Mouse (Mus musculus) testis, adult 2 months (tissue): ENCODE measurements at regions not wholly inside any gene's neighbourhood (a gene's known extent, or its start where the extent isn't known, plus 50 kb on each side); places are given as distances from the start of the nearest gene placed in this dataset.

Experiments used
- CTCF ChIP-seq: fragments of 200-500 bp; IDR thresholded peaks from 2 replicates; pipeline ENCODE4 v1.5.1; 2012; ENCODE audit warnings: low read depth, mild to moderate bottlenecking, inconsistent platforms, low read length, moderate library complexity; ENCODE audit not compliant: control insufficient read depth, insufficient read depth, insufficient replicate concordance
- POLR2A ChIP-seq: fragments of 200-500 bp; IDR thresholded peaks from 2 replicates; pipeline ENCODE4 v1.6.1; 2012; ENCODE audit warnings: low read depth, mild to moderate bottlenecking, inconsistent platforms, low read length, moderate library complexity; ENCODE audit not compliant: control insufficient read depth

DNA sequence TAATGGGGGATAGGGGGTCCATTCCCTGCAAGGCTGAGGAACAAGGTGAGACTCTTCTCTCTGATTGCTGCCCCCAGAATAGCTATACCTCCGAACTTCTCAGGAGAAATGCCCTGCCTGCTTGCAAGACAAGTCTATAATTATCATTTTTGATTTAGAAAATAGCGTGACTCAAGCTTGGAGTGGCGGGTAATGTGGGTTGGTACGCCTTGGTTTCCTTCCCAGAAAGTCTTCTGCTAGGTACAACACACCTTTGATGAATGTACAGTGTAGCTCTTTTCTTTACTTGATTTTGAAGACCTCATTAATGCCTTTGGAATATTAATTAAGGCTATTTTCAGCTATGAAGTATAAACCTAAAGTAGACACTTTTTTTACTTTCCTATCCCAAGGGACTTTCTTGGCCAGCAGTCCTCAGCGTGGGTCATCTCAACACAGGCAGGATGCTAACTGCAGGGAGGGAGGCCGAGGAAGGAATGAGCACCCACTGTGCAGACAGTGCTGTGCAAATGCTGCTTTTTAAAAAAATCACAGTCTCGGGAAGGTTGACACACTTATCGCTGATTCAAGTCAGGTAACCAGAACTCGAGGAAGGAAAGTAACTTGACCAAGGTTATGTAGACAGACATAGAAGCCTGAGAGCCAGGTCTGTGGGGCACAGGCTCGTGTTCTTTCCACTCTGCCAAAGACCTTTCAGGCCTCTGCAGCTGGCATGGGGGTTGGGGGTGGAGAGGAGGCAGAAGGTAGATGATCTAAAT is 2034.8 kb upstream of the Lrrc6 start:
- no peak for TF ChIP-seq POLR2A
- TF ChIP-seq CTCF = no peak
